Mouse (Mus musculus) liver, embryonic 11.5 days (tissue): Measurements from ENCODE around the gene Nucb1. TPM values are rescaled to one million over a fixed set of nuclear protein-coding genes. Genes with fewer than 3 reads are reported as not detected.
"Not testable (repeated sequence)": the region's sequence is repeated elsewhere in the genome, so short reads cannot be mapped to it uniquely, and the experiment has no call there.

Source experiments
- ATAC-seq: fragments of 200-750 bp; cut with Nextera tagmentation; replicated peaks from 2 replicates; pipeline ENCODE4 v1.8.0; 2017; ENCODE audit warnings: moderate number of reproducible peaks, mild to moderate bottlenecking, moderate TSS enrichment, moderate library complexity; ENCODE audit not compliant: low FRiP score
- DNase-seq: peaks from one replicate; pipeline ENCODE4 v3.0.0-alpha.2; 2017; ENCODE audit warnings: low spot score
- H3K27ac ChIP-seq: fragments of 300-500 bp; sonication (generic); 2 replicates; pipeline ENCODE4 v1.5.1; 2014; ENCODE audit warnings: mild to moderate bottlenecking, low read depth, low read length, control low read depth
- H3K27me3 ChIP-seq: fragments of 300-500 bp; sonication (generic); replicated peaks from 2 replicates; pipeline ENCODE4 v1.6.1; 2014; ENCODE audit warnings: low read length, mixed read lengths; ENCODE audit not compliant: control insufficient read depth, insufficient read depth
- H3K36me3 ChIP-seq: fragments of 300-500 bp; sonication (generic); 2 replicates; pipeline ENCODE4 v1.6.1; 2014; ENCODE audit warnings: mild to moderate bottlenecking, low read length, moderate library complexity, mixed read lengths; ENCODE audit not compliant: control insufficient read depth, insufficient read depth
- H3K4me1 ChIP-seq: fragments of 300-500 bp; sonication (generic); replicated peaks from 2 replicates; pipeline ENCODE4 v1.6.1; 2014; ENCODE audit warnings: low read length, mixed read lengths; ENCODE audit not compliant: control insufficient read depth, insufficient read depth
- H3K4me2 ChIP-seq: fragments of 300-500 bp; sonication (generic); 2 replicates; pipeline ENCODE4 v1.6.1; 2014; ENCODE audit warnings: mild to moderate bottlenecking, control low read depth, moderate library complexity
- H3K4me3 ChIP-seq: fragments of 300-500 bp; sonication (generic); 2 replicates; pipeline ENCODE4 v1.5.1; 2014; ENCODE audit warnings: low read depth, low read length, control low read depth
- H3K9ac ChIP-seq: fragments of 300-500 bp; sonication (generic); 2 replicates; pipeline ENCODE4 v1.6.1; 2014; ENCODE audit warnings: low read depth, low read length, control low read depth
- H3K9me3 ChIP-seq: fragments of 300-500 bp; sonication (generic); 2 replicates; pipeline ENCODE4 v1.6.1; 2016; ENCODE audit warnings: low read length, inconsistent platforms, mixed read lengths; ENCODE audit not compliant: control insufficient read depth
- WGBS: fragments of 180-500 bp; shearing (Covaris S2); extraction: QIAGEN DNeasy Blood & Tissue Kit; methylation state at CpG from one replicate; pipeline ENCODE4 v1.1.7; 2014; 5-methylcytosine and 5-hydroxymethylcytosine counted together
- polyA plus RNA-seq: library from polyadenylated mRNA; unstranded; fragments of >200 nt; fragmentation: Nextera tagmentation; extraction: Ambion mirVana; gene quantifications from 2 replicates; pipeline ENCODE4 v1.2.1, GENCODE M21; 2014

Gene Nucb1
- polyA plus RNA-seq, 1 experiment from 2014 or later, result 149 TPM

DNA sequence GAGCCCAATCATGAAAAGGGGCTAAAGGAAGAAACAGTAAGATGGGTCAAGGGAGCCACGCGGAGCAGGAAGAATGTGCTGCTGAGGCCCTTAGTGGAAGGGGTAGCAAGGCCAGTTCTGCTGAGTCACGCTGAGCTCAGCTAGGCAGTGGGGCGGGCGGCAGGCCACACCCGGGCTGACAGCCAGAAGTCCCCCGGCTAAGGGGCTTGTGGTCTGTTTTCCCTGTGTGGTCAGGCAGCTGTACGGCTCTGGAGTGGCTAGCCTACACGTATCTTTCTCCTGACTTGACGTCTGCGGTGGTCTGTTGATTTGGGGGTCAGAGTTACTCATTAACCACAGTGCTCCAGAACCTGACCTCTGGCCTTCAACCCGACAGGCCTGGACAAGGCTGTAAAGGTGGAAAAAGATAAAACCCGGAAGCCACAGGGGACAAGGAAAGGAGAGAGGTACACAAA lies 49.3 kb downstream of the Nucb1 start:
- H3K4me1 ChIP-seq, result peaks cover 52% of the 10 kb centered on the region
- H3K27ac ChIP-seq, result peak overlapping the region; percentile 96
- H3K27me3 ChIP-seq, result no peaks in the 10 kb centered on the region
- H3K4me3 ChIP-seq, result peak overlapping the region; percentile 89
- peaks cover 37% of the 10 kb centered on the region for H3K36me3 ChIP-seq
- no peaks in the 10 kb centered on the region for H3K9me3 ChIP-seq
- WGBS, result 7% methylated on average over 13 of the region's 13 CpGs
- H3K4me2 ChIP-seq, result peak overlapping the region; percentile 73
- DNase-seq (peak; percentile 83), ATAC-seq (peak; percentile 70)
- peak overlapping the region; percentile 83 for H3K9ac ChIP-seq

- peak overlapping the region; percentile 89 for H3K4me3 ChIP-seq
- peak overlapping the region; percentile 83 for H3K9ac ChIP-seq
- peaks cover 47% of the 10 kb centered on the region for H3K4me1 ChIP-seq
- DNase-seq, result no peak
- H3K4me2 ChIP-seq, result peak overlapping the region; percentile 73
- no peaks in the 10 kb centered on the region for H3K9me3 ChIP-seq
- peaks cover 37% of the 10 kb centered on the region for H3K36me3 ChIP-seq
- no peaks in the 10 kb centered on the region for H3K27me3 ChIP-seq
- peak overlapping the region; percentile 96 for H3K27ac ChIP-seq
- WGBS, result 49% methylated on average over 7 of the region's 7 CpGs
- ATAC-seq, result peak; percentile 2; the same call in 1 of the 2 replicates
These were observed 49.8 kb downstream of the Nucb1 start for GRCm38 (mm10) chr7:45460377-45460776.

DNA sequence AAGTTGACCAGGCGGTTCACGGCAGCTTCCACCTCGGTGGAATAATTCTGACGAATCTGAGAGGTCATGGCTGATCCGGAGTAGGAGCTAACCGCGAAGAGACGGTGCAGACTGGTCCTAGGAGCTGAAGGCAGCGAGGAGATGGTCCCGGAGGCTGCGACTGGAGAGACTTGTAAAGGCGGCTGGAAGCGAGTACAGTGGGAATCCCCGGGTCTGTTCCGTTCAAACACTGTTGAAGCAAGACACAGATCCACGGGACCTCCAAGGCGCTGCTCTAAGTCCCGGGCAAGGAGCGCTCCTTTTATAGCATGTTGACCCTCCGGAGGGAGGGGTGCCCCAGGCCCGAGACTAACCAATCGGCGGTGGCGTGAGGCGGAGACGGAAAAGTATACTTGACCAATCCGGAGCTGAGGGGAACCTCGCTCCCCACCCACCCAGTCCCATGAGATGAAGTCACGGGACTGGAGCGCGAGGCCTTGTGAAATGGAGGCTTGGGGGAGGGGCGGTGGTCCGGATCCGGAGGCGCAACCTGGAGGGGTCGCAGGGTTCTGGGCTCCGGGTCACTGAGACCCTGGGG lies 50.6 kb downstream of the Nucb1 start, which contains the start of gene Ftl1:
TSS of gene Ftl1 (minus strand) at position 321 of the 577 bp plus-strand sequence.
- not testable (repeated sequence) for H3K27me3 ChIP-seq, H3K9me3 ChIP-seq
- peak; percentile 90 for ATAC-seq
- Histone ChIP-seq H3K36me3 (peaks cover 36% of the 10 kb centered on the region), H3K4me3 (peak within 1 kb of the TSS; percentile 89), H3K4me2 (peak within 1 kb of the TSS; percentile 98), H3K4me1 (peaks cover 41% of the 10 kb centered on the region), H3K27ac (peak within 1 kb of the TSS; percentile 96), H3K9ac (peak within 1 kb of the TSS; percentile 94)
- DNase-seq, result peak; percentile 97
- under 1% methylated on average over 26 of the region's 37 CpGs for WGBS

DNA sequence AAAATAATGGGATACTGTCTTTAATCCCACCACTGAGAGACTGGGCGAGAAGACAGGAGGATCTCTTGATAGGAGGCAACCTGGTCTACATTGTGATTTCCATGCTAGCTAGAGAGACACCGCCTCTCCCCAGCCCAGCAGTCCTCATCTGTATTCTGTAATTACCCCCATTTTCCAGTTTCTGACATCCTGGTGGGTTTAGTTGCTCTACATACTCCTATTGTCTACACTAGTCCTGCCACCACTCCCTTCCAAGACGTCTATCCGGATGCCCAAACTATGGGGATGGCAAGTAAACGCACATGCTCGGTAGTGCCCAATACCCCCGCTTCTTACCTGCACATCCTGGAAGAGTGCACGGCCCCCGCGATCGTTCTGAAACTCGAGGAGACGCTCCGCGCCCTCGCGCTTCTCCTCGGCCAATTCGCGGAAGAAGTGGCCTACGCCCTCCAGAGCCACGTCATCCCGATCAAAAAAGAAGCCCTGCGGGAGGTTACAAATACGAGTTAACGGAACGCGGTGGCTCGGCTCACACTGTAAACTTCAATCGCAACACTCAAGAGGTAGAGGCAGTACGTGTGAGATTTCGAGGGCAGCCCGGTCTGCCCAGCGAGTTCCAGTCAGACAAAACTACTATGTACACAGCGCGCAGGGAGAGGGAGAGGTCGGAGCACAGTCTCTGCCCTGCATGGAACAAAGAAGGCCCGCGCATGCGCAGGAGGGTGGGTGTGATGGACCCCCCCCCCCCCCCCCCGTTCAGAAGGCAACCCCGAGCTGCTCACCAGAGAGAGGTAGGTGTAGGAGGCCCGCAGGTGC lies 51.2 kb downstream of the Nucb1 start:
- Histone ChIP-seq H3K4me2 (peak overlapping the region; percentile 98), H3K27ac (peak overlapping the region; percentile 96), H3K27me3 (no peaks in the 10 kb centered on the region), H3K9me3 (no peaks in the 10 kb centered on the region), H3K4me1 (peaks cover 40% of the 10 kb centered on the region), H3K9ac (peak overlapping the region; percentile 94), H3K36me3 (peaks cover 29% of the 10 kb centered on the region), H3K4me3 (peak overlapping the region; percentile 89)
- WGBS, result under 1% methylated on average over 42 of the region's 43 CpGs
- peak; percentile 32 for ATAC-seq
- peak; percentile 84 for DNase-seq

- peak overlapping the region; percentile 98 for H3K4me2 ChIP-seq
- H3K27me3 ChIP-seq, result no peaks in the 10 kb centered on the region
- DNase-seq (no peak), ATAC-seq (peak; percentile 21)
- no peaks in the 10 kb centered on the region for H3K9me3 ChIP-seq
- H3K27ac ChIP-seq, result peak overlapping the region; percentile 96
- peak overlapping the region; percentile 94 for H3K9ac ChIP-seq
- peaks cover 40% of the 10 kb centered on the region for H3K4me1 ChIP-seq
- H3K4me3 ChIP-seq, result peak overlapping the region; percentile 89
- 45% methylated on average over 10 of the region's 10 CpGs for WGBS
- H3K36me3 ChIP-seq, result peaks cover 27% of the 10 kb centered on the region
These were observed 52.8 kb downstream of the Nucb1 start for GRCm38 (mm10) chr7:45457204-45458060.

GRCm38 (mm10) chr7:45456721-45457203 lies 53.4 kb downstream of the Nucb1 start:
- no peak for DNase-seq
- peaks cover 39% of the 10 kb centered on the region for H3K4me1 ChIP-seq
- peak overlapping the region; percentile 89 for H3K4me3 ChIP-seq
- ATAC-seq, result no peak
- WGBS, result 45% methylated on average over 9 of the region's 9 CpGs
- H3K27me3 ChIP-seq, result no peaks in the 10 kb centered on the region
- peak overlapping the region; percentile 98 for H3K4me2 ChIP-seq
- H3K36me3 ChIP-seq, result peaks cover 24% of the 10 kb centered on the region
- no peaks in the 10 kb centered on the region for H3K9me3 ChIP-seq
- peak overlapping the region; percentile 94 for H3K9ac ChIP-seq
- peak overlapping the region; percentile 96 for H3K27ac ChIP-seq

GRCm38 (mm10) chr7:45455932-45456696 lies 54.1 kb downstream of the Nucb1 start:
- Histone ChIP-seq H3K27ac (peak overlapping the region; percentile 96), H3K4me1 (peaks cover 37% of the 10 kb centered on the region), H3K4me2 (no peak overlapping the region), H3K9me3 (no peaks in the 10 kb centered on the region), H3K27me3 (no peaks in the 10 kb centered on the region), H3K9ac (no peak overlapping the region), H3K36me3 (peaks cover 23% of the 10 kb centered on the region), H3K4me3 (0 out of 2 replicates have a peak overlapping the region, but pooled peaks have one; percentile 89)
- ATAC-seq (no peak), DNase-seq (no peak)
- 77% methylated on average over 13 of the region's 13 CpGs for WGBS
